Mouse (Mus musculus) limb, embryonic 10.5 days (tissue): ENCODE results near the gene Adgrl1. TPM values are rescaled to one million over a fixed set of nuclear protein-coding genes. Genes with fewer than 3 reads are reported as not detected.

Experiments used
- DNase-seq: peaks from one replicate; pipeline ENCODE4 v3.0.0-alpha.2; 2017; ENCODE audit warnings: low spot score
- H3K27ac ChIP-seq: fragments of 300-500 bp; sonication (generic); 2 replicates; pipeline ENCODE4 v1.5.1; 2016; ENCODE audit warnings: mild to moderate bottlenecking
- H3K27me3 ChIP-seq: fragments of 300-500 bp; sonication (generic); 2 replicates; pipeline ENCODE4 v1.6.1; 2016; ENCODE audit warnings: low read depth, mild to moderate bottlenecking; ENCODE audit not compliant: poor library complexity, severe bottlenecking
- H3K36me3 ChIP-seq: fragments of 300-500 bp; sonication (generic); 2 replicates; pipeline ENCODE4 v1.6.1; 2016; ENCODE audit warnings: mild to moderate bottlenecking, moderate library complexity
- H3K4me1 ChIP-seq: fragments of 300-500 bp; sonication (generic); 2 replicates; pipeline ENCODE4 v1.6.1; 2016
- H3K4me3 ChIP-seq: fragments of 300-500 bp; sonication (generic); 2 replicates; pipeline ENCODE4 v1.5.1; 2016; ENCODE audit warnings: mild to moderate bottlenecking, moderate library complexity
- H3K9me3 ChIP-seq: fragments of 300-500 bp; sonication (generic); replicated peaks from 2 replicates; pipeline ENCODE4 v1.6.1; 2016; ENCODE audit warnings: mild to moderate bottlenecking
- WGBS: fragments of 180-500 bp; shearing (Covaris S2); methylation state at CpG from one replicate; pipeline ENCODE4 v1.1.7; 2016; 5-methylcytosine and 5-hydroxymethylcytosine counted together
- polyA plus RNA-seq: library from polyadenylated mRNA; unstranded; fragments of >200 nt; fragmentation: Nextera tagmentation; extraction: Ambion mirVana; gene quantifications from 2 replicates; pipeline ENCODE4 v1.2.1, GENCODE M21; 2016

Gene Adgrl1
- polyA plus RNA-seq, 1 experiment from 2014 or later, result 16.2 TPM

GRCm38 (mm10) chr8:83911809-83912731 lies 12.2 kb downstream of the Adgrl1 start:
- no peak overlapping the region for H3K4me3 ChIP-seq
- peaks cover 36% of the 10 kb centered on the region for H3K4me1 ChIP-seq
- H3K27ac ChIP-seq, result no peak overlapping the region
- H3K27me3 ChIP-seq, result no peaks in the 10 kb centered on the region
- peaks cover 25% of the 10 kb centered on the region for H3K36me3 ChIP-seq
- no peaks in the 10 kb centered on the region for H3K9me3 ChIP-seq
- DNase-seq, result no peak
- WGBS, result 79% methylated on average over 5 of the region's 5 CpGs

- no peak overlapping the region for H3K4me3 ChIP-seq
- no peaks in the 10 kb centered on the region for H3K27me3 ChIP-seq
- no peak overlapping the region for H3K27ac ChIP-seq
- H3K4me1 ChIP-seq, result peaks cover 24% of the 10 kb centered on the region
- peaks cover 42% of the 10 kb centered on the region for H3K36me3 ChIP-seq
- no peak for DNase-seq
- 91% methylated on average over 3 of the region's 3 CpGs for WGBS
- H3K9me3 ChIP-seq, result no peaks in the 10 kb centered on the region
These were observed 14.3 kb downstream of the Adgrl1 start for GRCm38 (mm10) chr8:83914232-83914631.

DNA sequence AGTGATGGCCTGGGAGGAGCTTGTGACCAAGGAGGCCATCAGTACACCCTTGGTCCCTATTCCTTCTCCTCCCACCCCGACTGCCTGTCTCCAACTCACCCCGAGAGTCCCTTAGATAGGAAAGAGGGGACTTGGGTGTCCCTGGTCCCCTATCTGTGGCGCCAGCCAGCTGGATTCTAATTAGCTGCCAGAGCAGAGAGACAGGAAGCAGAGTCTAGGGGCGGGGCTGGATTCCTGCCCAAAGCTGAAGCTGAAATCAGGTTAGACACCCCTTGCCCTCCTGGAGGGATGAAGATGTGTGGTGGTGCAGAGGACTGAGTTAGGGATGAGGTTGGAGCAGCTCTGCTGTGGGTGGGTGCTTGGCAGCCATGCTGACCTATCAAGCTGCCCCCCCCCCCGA lies 15.0 kb downstream of the Adgrl1 start:
- DNase-seq, result no peak
- H3K4me1 ChIP-seq, result peaks cover 22% of the 10 kb centered on the region
- H3K27me3 ChIP-seq, result no peaks in the 10 kb centered on the region
- H3K9me3 ChIP-seq, result no peaks in the 10 kb centered on the region
- no peak overlapping the region for H3K27ac ChIP-seq
- peaks cover 42% of the 10 kb centered on the region for H3K36me3 ChIP-seq
- no peak overlapping the region for H3K4me3 ChIP-seq
- 44% methylated on average over 5 of the region's 5 CpGs for WGBS

DNA sequence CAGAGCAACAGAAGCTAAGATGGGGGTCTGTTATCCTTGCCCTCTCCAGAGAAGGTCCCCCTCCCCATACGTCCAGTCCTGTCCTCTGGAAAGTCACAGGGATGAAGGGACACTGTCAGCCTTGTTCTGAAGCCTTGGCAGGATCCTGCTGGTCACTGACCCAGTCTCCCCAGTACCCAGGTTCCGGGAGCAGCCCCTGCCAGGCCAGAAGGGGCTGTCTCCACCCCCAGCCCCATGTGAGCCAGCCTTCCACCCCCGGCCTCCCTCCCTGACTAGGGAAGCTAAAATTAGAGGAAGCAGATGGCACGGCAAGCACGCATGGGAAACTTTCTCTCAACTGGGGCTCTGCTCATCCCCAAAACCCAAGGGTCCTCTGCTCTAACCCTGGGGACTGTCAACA lies 16.1 kb downstream of the Adgrl1 start:
- no peaks in the 10 kb centered on the region for H3K27me3 ChIP-seq
- no peak for DNase-seq
- no peak overlapping the region for H3K27ac ChIP-seq
- peaks cover 50% of the 10 kb centered on the region for H3K36me3 ChIP-seq
- 81% methylated on average over 5 of the region's 5 CpGs for WGBS
- H3K4me3 ChIP-seq, result no peak overlapping the region
- no peaks in the 10 kb centered on the region for H3K9me3 ChIP-seq
- peaks cover 22% of the 10 kb centered on the region for H3K4me1 ChIP-seq

DNA sequence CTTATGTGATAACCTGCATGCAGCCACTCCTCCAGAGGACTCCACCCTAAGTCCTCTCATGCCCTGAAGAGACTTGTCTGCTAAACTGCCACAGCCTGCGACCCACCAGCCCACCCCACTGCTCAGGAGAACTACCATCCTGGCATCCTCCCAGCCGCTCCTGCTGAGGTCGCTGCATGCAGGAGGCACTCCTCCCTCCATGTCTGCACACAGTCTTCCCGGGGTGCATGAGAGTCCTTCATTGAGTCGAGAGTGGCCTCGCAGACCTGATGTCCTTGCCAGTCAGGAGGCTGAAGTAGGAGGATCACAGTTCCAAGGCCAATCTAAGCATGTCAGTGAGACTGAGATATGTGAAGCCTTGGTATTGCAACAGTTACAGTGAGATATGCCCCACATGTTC lies 17.7 kb downstream of the Adgrl1 start:
- DNase-seq, result no peak
- Histone ChIP-seq H3K4me1 (peaks cover 22% of the 10 kb centered on the region), H3K27ac (no peak overlapping the region), H3K27me3 (no peaks in the 10 kb centered on the region), H3K4me3 (no peak overlapping the region), H3K36me3 (peaks cover 64% of the 10 kb centered on the region), H3K9me3 (no peaks in the 10 kb centered on the region)
- 86% methylated on average over 6 of the region's 6 CpGs for WGBS

GRCm38 (mm10) chr8:83921558-83921957 lies 21.7 kb downstream of the Adgrl1 start:
- H3K27ac ChIP-seq, result no peak overlapping the region
- H3K36me3 ChIP-seq, result peaks cover 89% of the 10 kb centered on the region
- peaks cover 3% of the 10 kb centered on the region; the same call in 1 of the 2 replicates for H3K4me1 ChIP-seq
- H3K9me3 ChIP-seq, result no peaks in the 10 kb centered on the region
- peak; percentile 85 for DNase-seq
- 81% methylated on average over 3 of the region's 3 CpGs for WGBS
- no peak overlapping the region for H3K4me3 ChIP-seq
- H3K27me3 ChIP-seq, result no peaks in the 10 kb centered on the region

DNA sequence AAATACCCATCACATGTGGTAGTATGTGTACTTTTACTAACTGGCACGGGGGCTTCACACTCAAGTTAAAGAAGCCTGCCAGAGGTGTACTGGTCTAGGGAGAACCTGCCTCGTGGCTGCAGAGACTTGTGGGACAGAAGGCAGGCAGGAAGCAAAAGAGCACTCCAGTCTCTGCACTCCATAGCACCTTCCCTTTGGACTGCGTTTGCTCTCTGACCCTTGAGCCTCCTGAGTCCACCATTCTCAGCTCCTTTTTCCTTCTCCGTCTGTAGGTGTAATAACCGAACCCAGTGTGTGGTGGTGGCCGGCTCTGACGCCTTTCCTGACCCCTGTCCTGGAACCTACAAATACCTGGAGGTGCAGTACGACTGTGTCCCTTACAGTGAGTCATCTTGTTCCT lies 22.8 kb downstream of the Adgrl1 start:
- Histone ChIP-seq H3K9me3 (no peaks in the 10 kb centered on the region), H3K4me3 (no peak overlapping the region), H3K4me1 (peaks cover 3% of the 10 kb centered on the region; the same call in 1 of the 2 replicates), H3K27ac (no peak overlapping the region), H3K27me3 (no peaks in the 10 kb centered on the region), H3K36me3 (peaks cover 93% of the 10 kb centered on the region)
- 90% methylated on average over 8 of the region's 8 CpGs for WGBS
- no peak for DNase-seq

DNA sequence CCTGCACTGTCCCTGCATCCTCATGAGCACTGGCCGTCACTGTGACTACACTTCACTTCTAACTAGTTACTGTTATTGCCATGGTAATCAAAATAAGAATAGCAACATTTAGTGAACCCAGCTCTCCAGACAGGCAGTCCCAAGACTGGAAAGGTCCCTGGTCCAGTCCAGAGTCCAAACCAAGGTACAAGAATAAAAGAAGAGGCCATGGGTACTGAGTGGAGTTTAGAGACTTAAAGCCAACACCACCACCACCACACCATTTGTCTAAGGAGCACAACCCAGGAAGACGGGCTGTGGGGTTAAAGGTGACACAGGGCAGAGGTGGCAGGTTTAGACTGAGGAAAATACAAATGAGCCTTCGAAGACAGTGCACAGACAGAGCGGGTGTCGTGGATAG lies 24.7 kb downstream of the Adgrl1 start:
- no peak for DNase-seq
- Histone ChIP-seq H3K27ac (0 out of 2 replicates have a peak overlapping the region, but pooled peaks have one; percentile 1), H3K4me3 (no peak overlapping the region), H3K27me3 (no peaks in the 10 kb centered on the region), H3K4me1 (peaks cover 3% of the 10 kb centered on the region; the same call in 1 of the 2 replicates), H3K9me3 (no peaks in the 10 kb centered on the region), H3K36me3 (peaks cover 95% of the 10 kb centered on the region)
- WGBS, result 77% methylated on average over 5 of the region's 5 CpGs

GRCm38 (mm10) chr8:83926266-83926665 lies 26.4 kb downstream of the Adgrl1 start:
- DNase-seq, result no peak
- Histone ChIP-seq H3K4me1 (peaks cover 3% of the 10 kb centered on the region; the same call in 1 of the 2 replicates), H3K9me3 (no peaks in the 10 kb centered on the region), H3K4me3 (no peak overlapping the region), H3K27me3 (no peaks in the 10 kb centered on the region), H3K27ac (no peak overlapping the region), H3K36me3 (peaks cover 97% of the 10 kb centered on the region)
- 80% methylated on average over 7 of the region's 7 CpGs for WGBS

DNA sequence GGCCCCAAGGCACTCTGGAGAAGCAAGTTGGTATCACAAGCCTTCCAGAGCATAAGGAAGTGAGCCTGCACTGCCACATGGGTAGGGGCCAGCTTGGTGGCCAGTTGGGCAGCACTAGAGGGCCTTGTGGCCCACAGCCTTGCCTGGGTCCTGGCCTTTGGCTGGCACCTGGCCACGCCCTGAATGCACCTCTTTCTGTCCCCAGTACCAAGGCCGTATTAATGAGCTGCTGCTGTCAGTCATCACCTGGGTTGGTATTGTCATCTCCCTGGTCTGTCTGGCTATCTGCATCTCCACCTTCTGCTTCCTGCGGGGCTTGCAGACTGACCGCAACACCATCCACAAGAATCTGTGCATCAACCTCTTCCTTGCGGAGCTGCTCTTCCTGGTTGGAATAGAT lies 34.3 kb downstream of the Adgrl1 start:
- no peak for DNase-seq
- H3K9me3 ChIP-seq, result no peaks in the 10 kb centered on the region
- no peaks in the 10 kb centered on the region for H3K27me3 ChIP-seq
- peaks cover 100% of the 10 kb centered on the region for H3K36me3 ChIP-seq
- WGBS, result 88% methylated on average over 5 of the region's 5 CpGs
- H3K4me3 ChIP-seq, result no peak overlapping the region
- H3K4me1 ChIP-seq, result no peaks in the 10 kb centered on the region
- no peak overlapping the region for H3K27ac ChIP-seq

DNA sequence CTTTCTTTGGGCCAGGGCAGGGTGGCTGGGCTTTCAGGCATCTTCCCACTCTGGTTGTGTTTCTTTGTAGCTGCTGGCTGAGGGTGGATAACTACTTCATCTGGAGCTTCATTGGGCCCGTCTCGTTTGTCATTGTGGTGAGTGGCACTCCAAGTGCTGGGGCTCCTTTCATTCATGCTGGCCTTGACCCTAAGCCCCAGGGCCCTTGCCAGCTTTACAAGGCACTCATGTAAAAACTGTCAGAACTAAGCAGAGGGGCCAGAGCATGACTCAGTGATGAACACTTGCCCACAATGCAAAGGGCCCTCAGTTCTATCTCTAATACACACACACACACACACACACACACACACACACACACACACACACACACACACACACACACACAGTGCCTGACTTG lies 35.1 kb downstream of the Adgrl1 start:
- WGBS, result 89% methylated on average over 2 of the region's 2 CpGs
- no peak for DNase-seq

DNA sequence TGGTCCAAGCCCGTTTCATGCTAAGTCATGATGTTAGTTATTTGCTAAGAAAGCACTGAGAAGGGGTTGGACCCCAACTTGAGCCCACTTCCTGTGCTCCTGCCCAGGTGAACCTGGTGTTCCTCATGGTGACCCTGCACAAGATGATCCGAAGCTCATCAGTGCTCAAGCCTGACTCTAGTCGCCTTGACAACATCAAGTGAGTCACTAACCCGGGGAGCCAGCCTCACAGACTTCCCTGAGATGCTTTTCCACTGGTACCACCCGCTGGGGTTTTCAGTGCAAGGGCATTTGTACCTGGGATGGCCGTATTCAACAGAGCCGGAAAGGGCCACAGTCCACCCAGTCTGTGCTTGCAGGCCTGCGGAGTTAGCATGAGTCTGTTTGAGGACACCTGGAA lies 35.5 kb downstream of the Adgrl1 start:
- Histone ChIP-seq H3K36me3 (peaks cover 98% of the 10 kb centered on the region), H3K4me1 (no peaks in the 10 kb centered on the region), H3K9me3 (no peaks in the 10 kb centered on the region), H3K27ac (no peak overlapping the region), H3K4me3 (no peak overlapping the region), H3K27me3 (no peaks in the 10 kb centered on the region)
- WGBS, result 94% methylated on average over 8 of the region's 8 CpGs
- DNase-seq, result no peak

More for the DNA sequence above, 35.1 kb downstream of the Adgrl1 start:
- Histone ChIP-seq H3K27me3 (no peaks in the 10 kb centered on the region), H3K27ac (no peak overlapping the region), H3K4me3 (no peak overlapping the region), H3K4me1 (no peaks in the 10 kb centered on the region), H3K9me3 (no peaks in the 10 kb centered on the region), H3K36me3 (peaks cover 99% of the 10 kb centered on the region)

- no peak overlapping the region for H3K27ac ChIP-seq
- peaks cover 75% of the 10 kb centered on the region for H3K36me3 ChIP-seq
- no peak overlapping the region for H3K4me3 ChIP-seq
- H3K9me3 ChIP-seq, result no peaks in the 10 kb centered on the region
- WGBS, result 92% methylated on average over 7 of the region's 7 CpGs
- H3K27me3 ChIP-seq, result no peaks in the 10 kb centered on the region
- DNase-seq, result no peak
- H3K4me1 ChIP-seq, result no peaks in the 10 kb centered on the region
These were observed 37.7 kb downstream of the Adgrl1 start for GRCm38 (mm10) chr8:83937645-83938044.
